Mouse (Mus musculus) neutrophil, adult 83 days (primary cell): ENCODE data around the gene Olfr885. TPM values are rescaled to one million over a fixed set of nuclear protein-coding genes. Genes with fewer than 3 reads are reported as not detected.

Experiments
- total RNA-seq, 2 experiments: library from RNA; stranded (reverse); gene quantifications; one replicate each; pipeline ENCODE4 v1.2.4; 2023

Olfr885 gene
- not detected for total RNA-seq

GRCm38 (mm10) chr9:38061022-38061421, at the start of gene Olfr885:
Olfr885 (plus strand) TSS chr9:38061322.

GRCm38 (mm10) chr9:38025508-38025907, 35.6 kb upstream of the Olfr885 start, which contains the start of gene Olfr883:
Olfr883 (plus strand) TSS chr9:38025808.

GRCm38 (mm10) chr9:38046255-38046654, 14.9 kb upstream of the Olfr885 start, which contains the start of gene Olfr884:
Olfr884 (plus strand) TSS chr9:38046555.

GRCm38 (mm10) chr9:38083772-38084171, 22.6 kb downstream of the Olfr885 start, which contains the start of gene Olfr887:
Olfr887 (plus strand) TSS chr9:38084072.

GRCm38 (mm10) chr9:38107828-38108227, 46.7 kb downstream of the Olfr885 start, which contains the start of gene Olfr888:
Olfr888 (plus strand) TSS chr9:38108128.

Other genes with a start within 250 kb of the Olfr885 start
- not detected for gene Olfr877, start 207.1 kb upstream of the Olfr885 start, total RNA-seq
- gene Olfr145, start 164.6 kb upstream of the Olfr885 start, total RNA-seq = not detected
- gene Olfr878, start 143.5 kb upstream of the Olfr885 start, total RNA-seq = not detected
- not detected for gene Olfr881, start 69.5 kb upstream of the Olfr885 start, total RNA-seq
- not detected for gene Olfr883, start 35.5 kb upstream of the Olfr885 start, total RNA-seq
- not detected for gene Olfr884, start 14.8 kb upstream of the Olfr885 start, total RNA-seq
- gene Olfr887, start 22.8 kb downstream of the Olfr885 start, total RNA-seq = not detected
- not detected for gene Olfr888, start 46.8 kb downstream of the Olfr885 start, total RNA-seq
- under 1 TPM in 1 of 2 experiments, not detected in 1; 0.07 TPM for gene Olfr889, start 53.9 kb downstream of the Olfr885 start, total RNA-seq
- not detected for gene Olfr890, start 81.2 kb downstream of the Olfr885 start, total RNA-seq
- gene Olfr891, start 119.5 kb downstream of the Olfr885 start, total RNA-seq = not detected
- gene Olfr893, start 147.0 kb downstream of the Olfr885 start, total RNA-seq = not detected
- gene Olfr894, start 156.7 kb downstream of the Olfr885 start, total RNA-seq = not detected
- gene Olfr143, start 191.5 kb downstream of the Olfr885 start, total RNA-seq = not detected
- gene Olfr895, start 206.5 kb downstream of the Olfr885 start, total RNA-seq = not detected
- not detected for gene Olfr896-ps1, start 229.8 kb downstream of the Olfr885 start, total RNA-seq